Mouse (Mus musculus) cerebellum, adult 9-11 months (tissue): ENCODE results near the gene Bnc2.

Source experiments
- DNase-seq: peaks from one replicate; pipeline ENCODE4 v3.0.0; 2022

The Bnc2 gene

GRCm38 (mm10) chr4:84632832-84633789 lies 42.0 kb downstream of the Bnc2 start:
- no peak for DNase-seq

GRCm38 (mm10) chr4:84627616-84628015 lies 47.5 kb downstream of the Bnc2 start:
- DNase-seq: no peak

GRCm38 (mm10) chr4:84623312-84623711 lies 51.8 kb downstream of the Bnc2 start:
- no peak for DNase-seq

- no peak for DNase-seq
These were observed 53.3 kb downstream of the Bnc2 start for GRCm38 (mm10) chr4:84621785-84622184.

GRCm38 (mm10) chr4:84609861-84610260 lies 65.2 kb downstream of the Bnc2 start:
- no peak for DNase-seq

GRCm38 (mm10) chr4:84604461-84604860 lies 70.6 kb downstream of the Bnc2 start:
- DNase-seq: no peak

- no peak for DNase-seq
These were observed 94.7 kb downstream of the Bnc2 start for GRCm38 (mm10) chr4:84580260-84580952.

- no peak for DNase-seq
These were observed 96.8 kb downstream of the Bnc2 start for GRCm38 (mm10) chr4:84578296-84578695.

GRCm38 (mm10) chr4:84566123-84566522 lies 109.0 kb downstream of the Bnc2 start:
- DNase-seq: no peak

- DNase-seq: no peak
These were observed 129.7 kb downstream of the Bnc2 start for GRCm38 (mm10) chr4:84545204-84545871.

- DNase-seq: no peak
These were observed 130.4 kb downstream of the Bnc2 start for GRCm38 (mm10) chr4:84544646-84545045.

GRCm38 (mm10) chr4:84540531-84540930 lies 134.5 kb downstream of the Bnc2 start:
- no peak for DNase-seq

GRCm38 (mm10) chr4:84539396-84539795 lies 135.7 kb downstream of the Bnc2 start:
- no peak for DNase-seq

GRCm38 (mm10) chr4:84528886-84529789 lies 145.9 kb downstream of the Bnc2 start:
- DNase-seq: no peak

GRCm38 (mm10) chr4:84528358-84528757 lies 146.7 kb downstream of the Bnc2 start:
- DNase-seq: no peak

GRCm38 (mm10) chr4:84527066-84527933 lies 147.8 kb downstream of the Bnc2 start:
- DNase-seq: no peak

GRCm38 (mm10) chr4:84523651-84524221 lies 151.3 kb downstream of the Bnc2 start:
- DNase-seq: no peak

- DNase-seq: no peak
These were observed 151.9 kb downstream of the Bnc2 start for GRCm38 (mm10) chr4:84523211-84523610.

GRCm38 (mm10) chr4:84521562-84521961 lies 153.5 kb downstream of the Bnc2 start:
- DNase-seq: no peak

- no peak for DNase-seq
These were observed 164.6 kb downstream of the Bnc2 start for GRCm38 (mm10) chr4:84510466-84510865.

- DNase-seq: no peak
These were observed 167.5 kb downstream of the Bnc2 start for GRCm38 (mm10) chr4:84507551-84507950.
